Mouse (Mus musculus) limb, embryonic 10.5 days (tissue): ENCODE results near the gene Sdr39u1. TPM values are rescaled to one million over a fixed set of nuclear protein-coding genes. Genes with fewer than 3 reads are reported as not detected.

ENCODE experiments used
- DNase-seq: peaks from one replicate; pipeline ENCODE4 v3.0.0-alpha.2; 2017; ENCODE audit warnings: low spot score
- H3K27ac ChIP-seq: fragments of 300-500 bp; sonication (generic); 2 replicates; pipeline ENCODE4 v1.5.1; 2016; ENCODE audit warnings: mild to moderate bottlenecking
- H3K27me3 ChIP-seq: fragments of 300-500 bp; sonication (generic); 2 replicates; pipeline ENCODE4 v1.6.1; 2016; ENCODE audit warnings: low read depth, mild to moderate bottlenecking; ENCODE audit not compliant: poor library complexity, severe bottlenecking
- H3K36me3 ChIP-seq: fragments of 300-500 bp; sonication (generic); 2 replicates; pipeline ENCODE4 v1.6.1; 2016; ENCODE audit warnings: mild to moderate bottlenecking, moderate library complexity
- H3K4me1 ChIP-seq: fragments of 300-500 bp; sonication (generic); 2 replicates; pipeline ENCODE4 v1.6.1; 2016
- H3K4me3 ChIP-seq: fragments of 300-500 bp; sonication (generic); 2 replicates; pipeline ENCODE4 v1.5.1; 2016; ENCODE audit warnings: mild to moderate bottlenecking, moderate library complexity
- H3K9me3 ChIP-seq: fragments of 300-500 bp; sonication (generic); replicated peaks from 2 replicates; pipeline ENCODE4 v1.6.1; 2016; ENCODE audit warnings: mild to moderate bottlenecking
- WGBS: fragments of 180-500 bp; shearing (Covaris S2); methylation state at CpG from one replicate; pipeline ENCODE4 v1.1.7; 2016; 5-methylcytosine and 5-hydroxymethylcytosine counted together
- polyA plus RNA-seq: library from polyadenylated mRNA; unstranded; fragments of >200 nt; fragmentation: Nextera tagmentation; extraction: Ambion mirVana; gene quantifications from 2 replicates; pipeline ENCODE4 v1.2.1, GENCODE M21; 2016

Gene Sdr39u1
- polyA plus RNA-seq, 1 experiment from 2014 or later, result 70.3 TPM

GRCm38 (mm10) chr14:55862970-55863369 lies 37.1 kb downstream of the Sdr39u1 start:
- Histone ChIP-seq H3K27me3 (no peaks in the 10 kb centered on the region), H3K4me3 (no peak overlapping the region), H3K4me1 (peaks cover 29% of the 10 kb centered on the region), H3K9me3 (no peaks in the 10 kb centered on the region), H3K27ac (peak overlapping the region; percentile 33), H3K36me3 (peaks cover 77% of the 10 kb centered on the region)
- 93% methylated on average over 10 of the region's 10 CpGs for WGBS
- no peak for DNase-seq

GRCm38 (mm10) chr14:55862186-55862585 lies 37.9 kb downstream of the Sdr39u1 start:
- DNase-seq, result peak; percentile 27
- peaks cover 78% of the 10 kb centered on the region for H3K36me3 ChIP-seq
- H3K4me1 ChIP-seq, result peaks cover 37% of the 10 kb centered on the region
- 85% methylated on average over 6 of the region's 6 CpGs for WGBS
- no peaks in the 10 kb centered on the region for H3K27me3 ChIP-seq
- H3K4me3 ChIP-seq, result no peak overlapping the region
- no peaks in the 10 kb centered on the region for H3K9me3 ChIP-seq
- H3K27ac ChIP-seq, result peak overlapping the region; percentile 26; the same call in 1 of the 2 replicates

GRCm38 (mm10) chr14:55857588-55857987 lies 42.5 kb downstream of the Sdr39u1 start:
- DNase-seq, result peak; percentile 28
- no peaks in the 10 kb centered on the region for H3K9me3 ChIP-seq
- 52% methylated on average over 4 of the region's 4 CpGs for WGBS
- H3K27ac ChIP-seq, result peak overlapping the region; percentile 33; the same call in 1 of the 2 replicates
- peaks cover 37% of the 10 kb centered on the region for H3K36me3 ChIP-seq
- no peaks in the 10 kb centered on the region for H3K27me3 ChIP-seq
- peaks cover 61% of the 10 kb centered on the region for H3K4me1 ChIP-seq
- H3K4me3 ChIP-seq, result peak overlapping the region; percentile 6; the same call in 1 of the 2 replicates

- H3K27me3 ChIP-seq, result no peaks in the 10 kb centered on the region
- H3K4me3 ChIP-seq, result peak overlapping the region; percentile 78
- 1% methylated on average over 4 of the region's 4 CpGs for WGBS
These were observed 45.0 kb downstream of the Sdr39u1 start for GRCm38 (mm10) chr14:55855101-55855561.

GRCm38 (mm10) chr14:55854406-55855100 lies 45.5 kb downstream of the Sdr39u1 start:
- Histone ChIP-seq H3K9me3 (no peaks in the 10 kb centered on the region), H3K4me1 (peaks cover 60% of the 10 kb centered on the region), H3K27me3 (no peaks in the 10 kb centered on the region), H3K4me3 (peak overlapping the region; percentile 78), H3K36me3 (peaks cover 26% of the 10 kb centered on the region), H3K27ac (peak overlapping the region; percentile 94)
- 0% methylated on average over 9 of the region's 9 CpGs for WGBS
- no peak for DNase-seq

More at GRCm38 (mm10) chr14:55855101-55855561, 45.0 kb downstream of the Sdr39u1 start:
- H3K27ac ChIP-seq, result peak overlapping the region; percentile 94
- no peaks in the 10 kb centered on the region for H3K9me3 ChIP-seq
- H3K4me1 ChIP-seq, result peaks cover 60% of the 10 kb centered on the region
- H3K36me3 ChIP-seq, result peaks cover 26% of the 10 kb centered on the region
- peak; percentile 72 for DNase-seq

- DNase-seq, result peak; percentile 91
- WGBS, result under 1% methylated on average over 33 of the region's 33 CpGs
- Histone ChIP-seq H3K4me3 (peak within 1 kb of the TSS; percentile 78), H3K27ac (peak within 1 kb of the TSS; percentile 94), H3K36me3 (peaks cover 20% of the 10 kb centered on the region), H3K9me3 (no peaks in the 10 kb centered on the region), H3K4me1 (peaks cover 60% of the 10 kb centered on the region), H3K27me3 (no peaks in the 10 kb centered on the region)
These were observed 46.3 kb downstream of the Sdr39u1 start, which contains the start of gene Nynrin for GRCm38 (mm10) chr14:55853621-55854285. Nynrin (plus strand) TSS chr14:55854010.

GRCm38 (mm10) chr14:55852646-55853551 lies 47.2 kb downstream of the Sdr39u1 start:
- H3K36me3 ChIP-seq, result peaks cover 12% of the 10 kb centered on the region
- H3K27ac ChIP-seq, result peak overlapping the region; percentile 94
- WGBS, result under 1% methylated on average over 11 of the region's 11 CpGs
- H3K4me1 ChIP-seq, result peaks cover 57% of the 10 kb centered on the region
- H3K27me3 ChIP-seq, result no peaks in the 10 kb centered on the region
- peak; percentile 85 for DNase-seq
- H3K4me3 ChIP-seq, result peak overlapping the region; percentile 78
- H3K9me3 ChIP-seq, result no peaks in the 10 kb centered on the region

- H3K27me3 ChIP-seq, result no peaks in the 10 kb centered on the region
- no peak overlapping the region for H3K4me3 ChIP-seq
- no peaks in the 10 kb centered on the region for H3K9me3 ChIP-seq
- H3K36me3 ChIP-seq, result no peaks in the 10 kb centered on the region
- WGBS, result 56% methylated on average over 6 of the region's 6 CpGs
- peaks cover 46% of the 10 kb centered on the region for H3K4me1 ChIP-seq
- no peak for DNase-seq
- H3K27ac ChIP-seq, result peak overlapping the region; percentile 94; the same call in 1 of the 2 replicates
These were observed 49.2 kb downstream of the Sdr39u1 start for GRCm38 (mm10) chr14:55850885-55851284.

Other genes with a start within 250 kb of the Sdr39u1 start
- gene Mdp1, start 239.8 kb downstream of the Sdr39u1 start, polyA plus RNA-seq, result 58.8 and 67.0 TPM in 2 replicates
- 55.8 and 60.8 TPM in 2 replicates for gene Gmpr2, start 228.4 kb downstream of the Sdr39u1 start, polyA plus RNA-seq
- gene Nedd8, start 228.2 kb downstream of the Sdr39u1 start, polyA plus RNA-seq, result 649 and 655 TPM in 2 replicates
- gene Tinf2, start 218.5 kb downstream of the Sdr39u1 start, polyA plus RNA-seq, result 66.2 and 77.9 TPM in 2 replicates
- gene Tgm1, start 186.4 kb downstream of the Sdr39u1 start, polyA plus RNA-seq, result 1.5 and 1.9 TPM in 2 replicates
- 27.3 and 29.7 TPM in 2 replicates for gene Rabggta, start 178.0 kb downstream of the Sdr39u1 start, polyA plus RNA-seq
- gene Dhrs1, start 154.6 kb downstream of the Sdr39u1 start, polyA plus RNA-seq, result 65.2 and 67.4 TPM in 2 replicates
- 68.7 and 71.4 TPM in 2 replicates for gene Nop9, start 154.6 kb downstream of the Sdr39u1 start, polyA plus RNA-seq
- gene Cideb, start 141.8 kb downstream of the Sdr39u1 start, polyA plus RNA-seq, result 0.24 TPM in 1 of 2 replicates, not detected in the other
- 0.23 and 0.30 TPM in 2 replicates for gene Ltb4r2, start 138.9 kb downstream of the Sdr39u1 start, polyA plus RNA-seq
- 0.14 and 0.26 TPM in 2 replicates for gene Ltb4r1, start 134.3 kb downstream of the Sdr39u1 start, polyA plus RNA-seq
- gene Adcy4, start 116.2 kb downstream of the Sdr39u1 start, polyA plus RNA-seq, result 7.7 and 13.3 TPM in 2 replicates
- gene Ripk3, start 111.4 kb downstream of the Sdr39u1 start, polyA plus RNA-seq, result 25.3 and 29.3 TPM in 2 replicates
- gene Nfatc4, start 77.1 kb downstream of the Sdr39u1 start, polyA plus RNA-seq, result 106 and 157 TPM in 2 replicates
- 31.1 and 44.4 TPM in 2 replicates for gene Nynrin, start 46.3 kb downstream of the Sdr39u1 start, polyA plus RNA-seq
- gene Cbln3, start 15.9 kb downstream of the Sdr39u1 start, polyA plus RNA-seq, result 0.15 and 0.31 TPM in 2 replicates
- 35.0 and 38.8 TPM in 2 replicates for gene Khnyn, start 15.3 kb downstream of the Sdr39u1 start, polyA plus RNA-seq
- not detected in 2 replicates for gene Cma1, start 44.4 kb upstream of the Sdr39u1 start, polyA plus RNA-seq
- not detected in 2 replicates for gene Cma2, start 50.7 kb upstream of the Sdr39u1 start, polyA plus RNA-seq
- not detected in 2 replicates for gene Mcpt1, start 117.7 kb upstream of the Sdr39u1 start, polyA plus RNA-seq
- not detected in 2 replicates for gene Mcpt9, start 130.2 kb upstream of the Sdr39u1 start, polyA plus RNA-seq
- not detected in 2 replicates for gene Mcpt2, start 141.7 kb upstream of the Sdr39u1 start, polyA plus RNA-seq
- gene Mcpt4, start 162.0 kb upstream of the Sdr39u1 start, polyA plus RNA-seq, result not detected in 2 replicates
- gene Mcpt8, start 185.0 kb upstream of the Sdr39u1 start, polyA plus RNA-seq, result not detected in 2 replicates
- gene Ctsg, start 202.3 kb upstream of the Sdr39u1 start, polyA plus RNA-seq, result not detected in 2 replicates
- not detected in 2 replicates for gene Gzme, start 220.3 kb upstream of the Sdr39u1 start, polyA plus RNA-seq
- not detected in 2 replicates for gene Gzmd, start 232.3 kb upstream of the Sdr39u1 start, polyA plus RNA-seq